Mouse (Mus musculus) ZHBTc4 (cell line): ENCODE data around the gene Socs4.

Experiments used
- DNase-seq: peaks from one replicate; pipeline ENCODE4 v3.0.0-alpha.2; 2011; ENCODE audit warnings: low read depth, low spot score

Gene Socs4

GRCm38 (mm10) chr14:47340231-47340925, 63.6 kb downstream of the Socs4 start:
- DNase-seq = no peak

- DNase-seq = peak; percentile 38
Measured at GRCm38 (mm10) chr14:47341811-47342291, 65.1 kb downstream of the Socs4 start.
